Mouse (Mus musculus): Measurements from ENCODE around the gene Psme1. TPM values are rescaled to one million over a fixed set of nuclear protein-coding genes. Genes with fewer than 3 reads are reported as not detected.

Psme1 gene
- polyA plus RNA-seq (2015; fragmentation: Nextera tagmentation; extraction: Ambion mirVana) = 217 and 224 TPM in 2 replicates

DNA sequence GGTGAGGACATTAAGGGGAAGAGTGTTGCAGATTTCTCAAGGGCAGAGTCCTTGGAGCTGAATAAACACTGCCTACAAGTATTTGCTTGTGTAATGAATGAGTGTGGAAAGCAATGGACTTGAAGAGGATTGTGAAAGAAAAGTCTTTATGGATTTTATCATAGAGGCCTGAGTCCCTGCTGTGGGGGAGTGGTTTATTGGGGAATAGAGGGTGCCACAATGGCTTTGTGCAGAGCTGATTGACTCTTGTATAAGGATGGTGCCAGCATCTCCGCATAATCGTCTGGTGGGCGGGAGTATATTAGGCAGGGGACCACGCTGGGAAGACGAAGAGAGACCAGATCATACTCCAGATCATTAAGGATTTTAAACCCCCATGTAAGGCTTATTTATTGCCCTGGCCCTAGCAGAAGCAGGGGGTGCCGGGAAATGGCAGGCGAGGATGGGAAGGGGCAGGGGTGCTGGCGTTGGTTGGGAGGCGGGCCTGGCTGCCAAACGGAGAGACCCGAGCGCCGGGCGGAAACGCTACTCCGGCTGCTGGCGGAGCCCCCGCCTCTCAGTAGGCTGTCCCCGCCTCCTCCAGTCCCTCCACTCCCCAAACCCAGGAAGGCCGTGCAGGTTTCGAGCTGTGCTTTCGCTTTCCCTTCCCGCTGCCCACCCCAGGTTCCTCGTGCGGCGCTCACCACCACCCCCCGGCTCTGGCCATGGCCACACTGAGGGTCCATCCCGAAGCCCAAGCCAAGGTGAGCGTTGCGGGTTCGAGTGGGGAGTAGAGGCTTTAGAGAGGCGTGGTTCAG lies at the start of gene Psme1:
Gene Psme1, plus strand, starts transcription at position 253 of the 797 bp plus-strand sequence.
- peaks cover 13% of the 10 kb centered on the region for H3K36me3 ChIP-seq (ENCODE audit: control insufficient read depth, insufficient read depth, low read length)
- peak; percentile 94 for ATAC-seq
- H3K27ac ChIP-seq (ENCODE audit: low read length) = peak within 1 kb of the TSS; percentile 89
- peak within 1 kb of the TSS; percentile 92 for H3K4me3 ChIP-seq (ENCODE audit: low read length)
- H3K9ac ChIP-seq (ENCODE audit: low read depth, low read length) = peak within 1 kb of the TSS; percentile 96
- WGBS = under 1% methylated on average over 32 of the region's 32 CpGs
- peaks cover 15% of the 10 kb centered on the region for H3K4me1 ChIP-seq (ENCODE audit: control insufficient read depth, insufficient read depth, low read length)
- peak within 1 kb of the TSS; percentile 81 for H3K4me2 ChIP-seq (ENCODE audit: low read depth, low read length)
- H3K27me3 ChIP-seq (replicated peaks; ENCODE audit: control insufficient read depth, insufficient read depth, low read length) = no peaks in the 10 kb centered on the region
- H3K9me3 ChIP-seq (ENCODE audit: control insufficient read depth, low read length) = no peaks in the 10 kb centered on the region

DNA sequence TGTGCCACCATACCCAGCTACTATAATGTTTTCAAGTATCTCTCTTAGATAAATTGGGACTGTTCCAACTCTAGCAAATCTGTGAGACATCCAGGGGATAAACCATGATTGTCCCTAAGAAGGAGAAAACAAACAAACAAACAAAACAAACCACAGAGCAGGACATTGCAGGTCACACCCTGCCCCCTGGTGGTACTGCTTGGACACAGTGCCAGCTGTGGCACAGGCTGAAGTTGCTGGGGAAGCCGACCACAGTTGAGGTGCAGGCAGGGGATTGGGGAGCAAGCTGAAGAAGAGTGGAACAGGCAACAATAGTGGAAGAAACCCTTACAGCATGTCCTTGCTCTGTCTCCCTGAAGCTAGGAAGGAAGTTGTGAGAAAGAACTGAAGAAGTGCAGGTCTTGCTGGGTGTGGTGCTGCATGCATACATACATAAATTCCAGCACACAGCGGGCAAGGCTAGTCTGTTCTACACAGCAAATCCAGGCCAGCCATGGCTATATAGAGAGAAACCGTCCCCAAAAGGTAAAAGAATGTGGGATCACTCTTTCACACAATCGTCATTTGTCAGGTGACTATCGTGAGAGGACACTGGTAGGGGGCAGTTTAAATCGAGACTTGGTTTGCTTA lies 41.7 kb upstream of the Psme1 start:
- Histone ChIP-seq H3K9me3 (ENCODE audit: control insufficient read depth, low read length) (no peaks in the 10 kb centered on the region), H3K4me1 (ENCODE audit: control insufficient read depth, insufficient read depth, low read length) (peaks cover 12% of the 10 kb centered on the region), H3K36me3 (ENCODE audit: control insufficient read depth, insufficient read depth, low read length) (no peaks in the 10 kb centered on the region), H3K4me3 (ENCODE audit: low read length) (no peak overlapping the region), H3K9ac (ENCODE audit: low read depth, low read length) (no peak overlapping the region), H3K4me2 (ENCODE audit: low read depth, low read length) (no peak overlapping the region), H3K27me3 (replicated peaks; ENCODE audit: control insufficient read depth, insufficient read depth, low read length) (no peaks in the 10 kb centered on the region), H3K27ac (ENCODE audit: low read length) (no peak overlapping the region)
- ATAC-seq = no peak
- 45% methylated on average over 6 of the region's 6 CpGs for WGBS

DNA sequence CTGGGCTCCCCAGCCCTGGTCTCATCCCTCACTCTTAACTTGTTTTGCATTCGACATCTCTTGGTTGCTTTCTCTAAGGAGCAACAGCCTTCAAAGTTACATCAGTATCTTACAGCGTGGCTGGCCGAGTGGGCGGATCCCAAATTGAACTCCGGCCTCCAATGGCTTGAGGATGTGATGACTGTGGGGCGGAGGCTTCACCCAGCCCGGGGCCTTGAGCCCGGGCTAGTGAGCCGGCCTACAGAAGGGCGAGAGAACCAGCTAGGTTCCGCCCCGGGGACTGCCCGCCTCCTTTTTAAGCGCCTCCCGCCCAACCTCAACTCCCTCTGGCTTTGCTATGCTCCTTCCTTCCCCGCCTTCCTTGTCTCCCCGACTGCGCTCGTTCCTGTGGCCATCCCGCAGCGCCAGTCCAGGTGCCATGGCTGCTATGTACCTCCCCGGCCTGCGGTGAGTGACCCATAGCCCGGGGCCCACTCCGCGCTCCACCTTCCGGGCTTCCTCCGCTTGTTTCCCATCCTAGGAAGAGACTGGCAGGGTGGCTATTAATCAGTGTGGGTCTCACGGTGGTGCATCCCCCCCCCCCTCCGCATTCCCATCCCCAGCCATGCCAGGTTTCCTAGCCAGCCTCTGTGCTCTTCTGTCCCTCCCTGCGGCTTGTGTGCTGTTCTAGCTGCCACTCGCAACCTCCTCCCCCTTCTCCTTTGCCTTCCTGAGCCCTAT lies 37.7 kb upstream of the Psme1 start, which contains the start of gene Pck2:
Gene Pck2, plus strand, starts transcription at position 200 of the 720 bp plus-strand sequence.
- Histone ChIP-seq H3K27me3 (replicated peaks; ENCODE audit: control insufficient read depth, insufficient read depth, low read length) (no peaks in the 10 kb centered on the region), H3K4me3 (ENCODE audit: low read length) (peak within 1 kb of the TSS; percentile 74), H3K36me3 (ENCODE audit: control insufficient read depth, insufficient read depth, low read length) (peaks cover 3% of the 10 kb centered on the region), H3K4me2 (ENCODE audit: low read depth, low read length) (peak within 1 kb of the TSS; percentile 65), H3K27ac (ENCODE audit: low read length) (peak within 1 kb of the TSS; percentile 95), H3K9me3 (ENCODE audit: control insufficient read depth, low read length) (no peaks in the 10 kb centered on the region), H3K4me1 (ENCODE audit: control insufficient read depth, insufficient read depth, low read length) (peaks cover 16% of the 10 kb centered on the region), H3K9ac (ENCODE audit: low read depth, low read length) (peak within 1 kb of the TSS; percentile 87)
- peak; percentile 97 for ATAC-seq
- 1% methylated on average over 31 of the region's 32 CpGs for WGBS

DNA sequence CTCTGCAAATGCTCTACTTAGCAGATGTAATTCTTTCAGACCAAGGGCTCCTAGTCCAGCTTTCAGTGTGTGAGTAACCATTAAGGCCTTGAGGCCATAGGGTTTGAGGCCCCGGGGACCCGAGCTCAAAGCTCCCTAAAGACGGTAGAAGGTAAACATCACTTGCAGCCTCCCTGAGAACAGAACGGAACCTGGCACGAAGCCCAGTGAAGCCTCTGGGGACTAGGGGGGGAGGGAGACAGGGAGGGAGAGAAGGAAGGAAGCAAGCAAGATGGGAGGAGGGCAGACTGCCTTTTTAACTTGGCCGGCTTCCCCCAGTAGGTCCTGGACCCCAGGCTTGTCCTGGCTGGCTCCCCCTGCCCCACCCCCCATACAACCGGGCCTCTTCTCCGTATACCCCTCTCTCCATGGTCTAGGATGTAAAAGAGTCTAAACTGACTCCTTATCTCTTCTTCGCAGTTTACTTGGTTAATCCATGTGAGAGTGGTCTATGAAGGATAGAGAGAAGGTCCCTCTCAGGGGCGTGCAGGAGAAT lies 37.1 kb upstream of the Psme1 start:
- Histone ChIP-seq H3K4me1 (ENCODE audit: control insufficient read depth, insufficient read depth, low read length) (peaks cover 16% of the 10 kb centered on the region), H3K27me3 (replicated peaks; ENCODE audit: control insufficient read depth, insufficient read depth, low read length) (no peaks in the 10 kb centered on the region), H3K36me3 (ENCODE audit: control insufficient read depth, insufficient read depth, low read length) (peaks cover 6% of the 10 kb centered on the region), H3K9ac (ENCODE audit: low read depth, low read length) (peak overlapping the region; percentile 87), H3K4me3 (ENCODE audit: low read length) (peak overlapping the region; percentile 74), H3K9me3 (ENCODE audit: control insufficient read depth, low read length) (no peaks in the 10 kb centered on the region), H3K4me2 (ENCODE audit: low read depth, low read length) (peak overlapping the region; percentile 65), H3K27ac (ENCODE audit: low read length) (peak overlapping the region; percentile 95)
- 3% methylated on average over 10 of the region's 10 CpGs for WGBS
- ATAC-seq = peak; percentile 57

DNA sequence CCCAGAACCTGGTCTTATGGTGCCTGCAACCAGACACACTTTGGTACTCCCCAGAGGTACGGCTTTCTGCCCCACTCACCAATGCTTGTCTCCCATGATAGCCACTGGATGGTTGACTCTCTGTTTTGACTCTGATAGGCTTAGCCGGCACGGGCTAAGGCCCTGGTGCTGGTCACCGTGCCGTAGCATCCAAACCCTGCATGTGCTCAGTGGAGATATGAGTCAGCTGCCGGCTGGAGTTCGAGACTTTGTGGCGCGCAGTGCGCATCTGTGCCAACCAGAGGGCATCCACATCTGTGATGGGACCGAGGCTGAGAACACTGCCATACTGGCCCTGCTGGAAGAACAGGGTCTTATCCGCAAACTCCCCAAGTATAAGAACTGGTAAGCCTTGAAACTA lies 35.7 kb upstream of the Psme1 start:
- no peak overlapping the region for H3K9ac ChIP-seq (ENCODE audit: low read depth, low read length)
- no peaks in the 10 kb centered on the region for H3K9me3 ChIP-seq (ENCODE audit: control insufficient read depth, low read length)
- no peak for ATAC-seq
- H3K4me1 ChIP-seq (ENCODE audit: control insufficient read depth, insufficient read depth, low read length) = peaks cover 16% of the 10 kb centered on the region
- WGBS = 95% methylated on average over 12 of the region's 12 CpGs
- no peaks in the 10 kb centered on the region for H3K27me3 ChIP-seq (replicated peaks; ENCODE audit: control insufficient read depth, insufficient read depth, low read length)
- H3K4me2 ChIP-seq (ENCODE audit: low read depth, low read length) = no peak overlapping the region
- no peak overlapping the region for H3K27ac ChIP-seq (ENCODE audit: low read length)
- H3K4me3 ChIP-seq (ENCODE audit: low read length) = no peak overlapping the region
- H3K36me3 ChIP-seq (ENCODE audit: control insufficient read depth, insufficient read depth, low read length) = peaks cover 6% of the 10 kb centered on the region

DNA sequence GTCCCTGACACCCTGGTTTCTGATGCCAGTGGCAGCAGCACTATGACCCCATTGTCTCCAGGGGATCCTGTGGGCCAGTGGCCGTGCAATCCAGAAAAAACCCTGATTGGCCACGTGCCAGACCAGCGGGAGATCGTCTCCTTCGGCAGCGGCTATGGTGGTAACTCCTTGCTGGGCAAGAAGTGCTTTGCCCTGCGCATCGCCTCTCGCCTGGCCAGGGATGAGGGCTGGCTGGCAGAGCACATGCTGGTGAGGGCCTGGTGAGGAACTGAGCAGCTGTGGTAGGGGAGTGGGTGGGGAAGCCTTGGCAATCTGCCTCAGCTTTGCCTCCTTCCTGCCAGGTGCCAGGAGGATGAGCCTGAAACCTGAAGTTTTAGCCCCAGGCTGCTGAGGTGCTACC lies 33.6 kb upstream of the Psme1 start:
- 80% methylated on average over 9 of the region's 9 CpGs for whole genome bisulfite sequencing
- H3K4me3 ChIP-seq (ENCODE audit: low read length) = no peak overlapping the region
- no peak for ATAC-seq
- no peak overlapping the region for H3K9ac ChIP-seq (ENCODE audit: low read depth, low read length)
- H3K9me3 ChIP-seq (ENCODE audit: control insufficient read depth, low read length) = no peaks in the 10 kb centered on the region
- H3K27ac ChIP-seq (ENCODE audit: low read length) = no peak overlapping the region
- no peaks in the 10 kb centered on the region for H3K27me3 ChIP-seq (replicated peaks; ENCODE audit: control insufficient read depth, insufficient read depth, low read length)
- peaks cover 16% of the 10 kb centered on the region for H3K4me1 ChIP-seq (ENCODE audit: control insufficient read depth, insufficient read depth, low read length)
- peaks cover 17% of the 10 kb centered on the region for H3K36me3 ChIP-seq (ENCODE audit: control insufficient read depth, insufficient read depth, low read length)
- no peak overlapping the region for H3K4me2 ChIP-seq (ENCODE audit: low read depth, low read length)

DNA sequence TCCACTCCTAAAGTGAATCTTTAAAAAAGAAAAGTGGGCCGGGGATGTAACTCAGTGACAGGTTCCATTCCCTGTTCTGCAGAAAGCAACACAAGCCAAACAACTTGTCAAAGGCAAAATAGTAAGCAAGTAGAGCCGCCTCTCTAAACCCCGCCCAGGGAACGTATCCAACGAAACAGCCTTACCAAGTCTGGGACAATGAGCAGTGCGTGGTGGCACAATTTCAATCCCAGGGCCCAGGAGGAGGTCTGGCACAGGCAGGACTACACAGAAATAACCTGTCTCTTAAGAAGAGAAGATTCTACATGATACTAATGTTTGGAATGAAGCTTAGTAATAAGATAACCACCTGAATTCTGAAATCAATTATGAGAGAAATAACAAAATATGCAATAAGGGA lies 27.7 kb upstream of the Psme1 start:
- H3K9me3 ChIP-seq (ENCODE audit: control insufficient read depth, low read length) = no peaks in the 10 kb centered on the region
- peaks cover 15% of the 10 kb centered on the region for H3K36me3 ChIP-seq (ENCODE audit: control insufficient read depth, insufficient read depth, low read length)
- H3K27ac ChIP-seq (ENCODE audit: low read length) = no peak overlapping the region
- H3K9ac ChIP-seq (ENCODE audit: low read depth, low read length) = no peak overlapping the region
- no peak for ATAC-seq
- H3K4me3 ChIP-seq (ENCODE audit: low read length) = no peak overlapping the region
- H3K4me2 ChIP-seq (ENCODE audit: low read depth, low read length) = no peak overlapping the region
- H3K27me3 ChIP-seq (replicated peaks; ENCODE audit: control insufficient read depth, insufficient read depth, low read length) = no peaks in the 10 kb centered on the region
- H3K4me1 ChIP-seq (ENCODE audit: control insufficient read depth, insufficient read depth, low read length) = peaks cover 3% of the 10 kb centered on the region; the same call in 1 of the 2 replicates
- WGBS = 87% methylated on average over 6 of the region's 6 CpGs

DNA sequence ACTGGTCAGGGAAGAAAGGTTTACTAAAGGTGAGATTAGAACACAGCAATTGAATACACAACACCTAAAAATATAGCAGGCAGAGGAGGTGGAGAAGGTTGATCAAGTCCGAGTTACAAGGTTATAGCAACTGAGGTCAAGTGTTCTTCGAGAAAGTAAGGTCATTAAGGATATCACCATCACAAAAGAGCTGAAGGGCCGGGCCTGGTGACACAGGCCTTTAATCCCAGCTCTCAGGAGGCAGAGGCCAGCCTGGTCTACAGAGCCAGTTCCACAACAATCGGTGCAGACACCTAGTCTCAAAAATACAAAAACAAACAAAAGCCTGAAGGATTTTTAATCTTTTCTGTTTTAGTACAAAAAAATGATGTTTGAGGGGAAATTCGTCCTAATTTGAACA lies 26.6 kb upstream of the Psme1 start:
- peaks cover 12% of the 10 kb centered on the region for H3K36me3 ChIP-seq (ENCODE audit: control insufficient read depth, insufficient read depth, low read length)
- no peak overlapping the region for H3K4me2 ChIP-seq (ENCODE audit: low read depth, low read length)
- H3K4me1 ChIP-seq (ENCODE audit: control insufficient read depth, insufficient read depth, low read length) = peaks cover 3% of the 10 kb centered on the region; the same call in 1 of the 2 replicates
- H3K27ac ChIP-seq (ENCODE audit: low read length) = no peak overlapping the region
- H3K9ac ChIP-seq (ENCODE audit: low read depth, low read length) = no peak overlapping the region
- WGBS = 76% methylated on average over 5 of the region's 5 CpGs
- no peak for ATAC-seq
- no peaks in the 10 kb centered on the region for H3K27me3 ChIP-seq (replicated peaks; ENCODE audit: control insufficient read depth, insufficient read depth, low read length)
- H3K4me3 ChIP-seq (ENCODE audit: low read length) = no peak overlapping the region
- no peaks in the 10 kb centered on the region for H3K9me3 ChIP-seq (ENCODE audit: control insufficient read depth, low read length)

DNA sequence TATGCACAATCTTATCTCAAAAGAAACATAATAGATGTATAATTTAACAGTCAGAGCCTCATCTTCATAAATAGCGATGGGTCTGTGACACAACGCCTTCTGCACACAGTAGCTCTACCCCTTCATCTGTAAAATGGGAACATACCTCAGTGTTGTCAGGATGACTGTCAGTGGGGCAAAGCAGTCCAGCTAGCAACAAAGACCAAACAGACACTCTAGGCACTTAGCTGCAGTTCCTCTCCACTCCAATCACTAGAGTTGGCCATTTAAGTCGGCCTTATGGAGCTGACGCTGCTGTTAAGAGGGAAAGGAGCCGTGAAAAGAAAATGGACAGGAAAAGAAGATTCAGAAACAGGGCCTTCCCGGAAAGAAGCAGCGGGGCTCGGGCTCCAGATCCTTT lies 26.1 kb upstream of the Psme1 start:
- Histone ChIP-seq H3K36me3 (ENCODE audit: control insufficient read depth, insufficient read depth, low read length) (peaks cover 12% of the 10 kb centered on the region), H3K9ac (ENCODE audit: low read depth, low read length) (no peak overlapping the region), H3K27me3 (replicated peaks; ENCODE audit: control insufficient read depth, insufficient read depth, low read length) (no peaks in the 10 kb centered on the region), H3K9me3 (ENCODE audit: control insufficient read depth, low read length) (no peaks in the 10 kb centered on the region), H3K4me2 (ENCODE audit: low read depth, low read length) (no peak overlapping the region), H3K4me1 (ENCODE audit: control insufficient read depth, insufficient read depth, low read length) (peaks cover 6% of the 10 kb centered on the region; the same call in 1 of the 2 replicates), H3K27ac (ENCODE audit: low read length) (no peak overlapping the region), H3K4me3 (ENCODE audit: low read length) (no peak overlapping the region)
- 94% methylated on average over 8 of the region's 8 CpGs for WGBS
- no peak for ATAC-seq

Measured in intestine, embryonic 16.5 days (tissue).